Mouse (Mus musculus) kidney, adult 2 months (tissue): ENCODE results near the gene Osbpl9. TPM values are rescaled to one million over a fixed set of nuclear protein-coding genes. Genes with fewer than 3 reads are reported as not detected.
A peak's percentile ranks its signal among the peaks of the same experiment; 100 is the strongest.

ENCODE experiments used
- DNase-seq: peaks from one replicate; pipeline ENCODE4 v3.0.0; 2021
- H3K27ac ChIP-seq: fragments of 200-500 bp; 2 replicates; pipeline ENCODE4 v1.5.1; 2012; ENCODE audit warnings: low read depth, low read length, control low read depth, inconsistent platforms; ENCODE audit not compliant: insufficient read depth
- H3K27me3 ChIP-seq: fragments of 200-500 bp; replicated peaks from 2 replicates; pipeline ENCODE4 v1.6.1; 2012; ENCODE audit warnings: mild to moderate bottlenecking, moderate library complexity, low read length, inconsistent platforms; ENCODE audit not compliant: control insufficient read depth, insufficient read depth
- H3K36me3 ChIP-seq: fragments of 200-500 bp; 2 replicates; pipeline ENCODE4 v1.6.1; 2012; ENCODE audit warnings: mild to moderate bottlenecking, moderate library complexity, low read length, inconsistent platforms; ENCODE audit not compliant: control insufficient read depth, insufficient read depth
- H3K4me1 ChIP-seq: fragments of 200-500 bp; 2 replicates; pipeline ENCODE4 v1.6.1; 2011; ENCODE audit warnings: low read length; ENCODE audit not compliant: control insufficient read depth, insufficient read depth
- H3K4me3 ChIP-seq: fragments of 200-500 bp; 2 replicates; pipeline ENCODE4 v1.5.1; 2011; ENCODE audit warnings: mild to moderate bottlenecking, low read depth, low read length, control low read depth; ENCODE audit not compliant: insufficient read depth
- CTCF ChIP-seq: fragments of 200-500 bp; conservative IDR thresholded peaks from 2 replicates; pipeline ENCODE4 v1.5.1; 2011; ENCODE audit warnings: low read depth, mild to moderate bottlenecking, control low read depth, low read length, moderate library complexity, mixed read lengths; ENCODE audit not compliant: insufficient read depth, insufficient read length
- POLR2A ChIP-seq: fragments of 200-500 bp; IDR thresholded peaks from one replicate; pipeline ENCODE4 v1.6.1; 2011; ENCODE audit warnings: low read depth, low read length, control low read depth
- WGBS: fragments of 180-500 bp; shearing (Covaris S2); methylation state at CpG from one replicate; pipeline ENCODE4 v1.1.7; 2018; 5-methylcytosine and 5-hydroxymethylcytosine counted together
- polyA plus RNA-seq: library from polyadenylated mRNA; depleted of rRNA; stranded (reverse); fragments of >200 nt; gene quantifications from 2 replicates; pipeline ENCODE4 v1.2.3, GENCODE M21; 2012

The Osbpl9 gene
- polyA plus RNA-seq, 1 experiment: 201 TPM

- no peak overlapping the region for H3K27ac ChIP-seq
- 79% methylated on average over 7 of the region's 7 CpGs for WGBS
- H3K27me3 ChIP-seq: no peaks in the 10 kb centered on the region
- no peak for DNase-seq
- H3K4me1 ChIP-seq: no peaks in the 10 kb centered on the region
- no peaks in the 10 kb centered on the region for H3K36me3 ChIP-seq
- H3K4me3 ChIP-seq: no peak overlapping the region
- no peak for TF ChIP-seq POLR2A
- no peak for TF ChIP-seq CTCF
These were observed 34.3 kb upstream of the Osbpl9 start for GRCm38 (mm10) chr4:109236186-109236879.

GRCm38 (mm10) chr4:109234806-109235350 is 32.8 kb upstream of the Osbpl9 start:
- Histone ChIP-seq H3K27me3 (no peaks in the 10 kb centered on the region), H3K36me3 (no peaks in the 10 kb centered on the region), H3K27ac (no peak overlapping the region), H3K4me3 (no peak overlapping the region), H3K4me1 (no peaks in the 10 kb centered on the region)
- TF ChIP-seq POLR2A: no peak
- TF ChIP-seq CTCF: no peak
- peak; percentile 18 for DNase-seq
- WGBS: 66% methylated on average over 9 of the region's 9 CpGs

GRCm38 (mm10) chr4:109234185-109234584 is 32.1 kb upstream of the Osbpl9 start, which contains the start of gene Calr4:
Gene Calr4, plus strand, starts transcription at chr4:109234485.
- TF ChIP-seq CTCF (no peak), POLR2A (no peak)
- 87% methylated on average over 2 of the region's 2 CpGs for WGBS

GRCm38 (mm10) chr4:109229766-109230279 is 27.8 kb upstream of the Osbpl9 start:
- Histone ChIP-seq H3K36me3 (no peaks in the 10 kb centered on the region), H3K4me3 (no peak overlapping the region), H3K27me3 (no peaks in the 10 kb centered on the region), H3K4me1 (no peaks in the 10 kb centered on the region), H3K27ac (no peak overlapping the region)
- TF ChIP-seq CTCF (no peak), POLR2A (no peak)
- DNase-seq: no peak
- WGBS: 21% methylated on average over 7 of the region's 7 CpGs

More at GRCm38 (mm10) chr4:109234185-109234584, 32.1 kb upstream of the Osbpl9 start, which contains the start of gene Calr4:
- no peaks in the 10 kb centered on the region for H3K36me3 ChIP-seq
- no peak for DNase-seq
- H3K4me3 ChIP-seq: no peak within 1 kb of the TSS
- no peak within 1 kb of the TSS for H3K27ac ChIP-seq
- H3K27me3 ChIP-seq: no peaks in the 10 kb centered on the region
- H3K4me1 ChIP-seq: no peaks in the 10 kb centered on the region

GRCm38 (mm10) chr4:109226071-109226470 is 24.0 kb upstream of the Osbpl9 start:
- no peak overlapping the region for H3K4me3 ChIP-seq
- H3K27me3 ChIP-seq: no peaks in the 10 kb centered on the region
- DNase-seq: no peak
- H3K4me1 ChIP-seq: no peaks in the 10 kb centered on the region
- no peaks in the 10 kb centered on the region for H3K36me3 ChIP-seq
- 43% methylated on average over 5 of the region's 5 CpGs for WGBS
- TF ChIP-seq POLR2A: no peak
- TF ChIP-seq CTCF: no peak
- H3K27ac ChIP-seq: no peak overlapping the region

GRCm38 (mm10) chr4:109225606-109226005 is 23.5 kb upstream of the Osbpl9 start:
- no peak for DNase-seq
- H3K27me3 ChIP-seq: no peaks in the 10 kb centered on the region
- TF ChIP-seq CTCF: no peak
- no peak for TF ChIP-seq POLR2A
- WGBS: 85% methylated on average over 6 of the region's 6 CpGs
- H3K4me1 ChIP-seq: no peaks in the 10 kb centered on the region
- no peak overlapping the region for H3K4me3 ChIP-seq
- H3K36me3 ChIP-seq: no peaks in the 10 kb centered on the region
- H3K27ac ChIP-seq: no peak overlapping the region

GRCm38 (mm10) chr4:109224762-109225552 is 22.9 kb upstream of the Osbpl9 start:
- H3K27me3 ChIP-seq: no peaks in the 10 kb centered on the region
- peak; percentile 10 for DNase-seq
- WGBS: 82% methylated on average over 13 of the region's 13 CpGs
- no peak for TF ChIP-seq CTCF
- TF ChIP-seq POLR2A: no peak
- no peaks in the 10 kb centered on the region for H3K36me3 ChIP-seq
- H3K4me3 ChIP-seq: no peak overlapping the region
- no peak overlapping the region for H3K27ac ChIP-seq
- no peaks in the 10 kb centered on the region for H3K4me1 ChIP-seq
